Mouse (Mus musculus) right cerebral cortex, postnatal 36 days (tissue): ENCODE results near the gene Atg13.
A peak's percentile ranks its signal among the peaks of the same experiment; 100 is the strongest.

ENCODE experiments used
- DNase-seq, 2 experiments: peaks; one replicate each; pipeline ENCODE4 v3.0.0; 2022; ENCODE audit warnings: low spot score in 2 of 2, mixed read lengths in 1 of 2

Atg13 gene

DNA sequence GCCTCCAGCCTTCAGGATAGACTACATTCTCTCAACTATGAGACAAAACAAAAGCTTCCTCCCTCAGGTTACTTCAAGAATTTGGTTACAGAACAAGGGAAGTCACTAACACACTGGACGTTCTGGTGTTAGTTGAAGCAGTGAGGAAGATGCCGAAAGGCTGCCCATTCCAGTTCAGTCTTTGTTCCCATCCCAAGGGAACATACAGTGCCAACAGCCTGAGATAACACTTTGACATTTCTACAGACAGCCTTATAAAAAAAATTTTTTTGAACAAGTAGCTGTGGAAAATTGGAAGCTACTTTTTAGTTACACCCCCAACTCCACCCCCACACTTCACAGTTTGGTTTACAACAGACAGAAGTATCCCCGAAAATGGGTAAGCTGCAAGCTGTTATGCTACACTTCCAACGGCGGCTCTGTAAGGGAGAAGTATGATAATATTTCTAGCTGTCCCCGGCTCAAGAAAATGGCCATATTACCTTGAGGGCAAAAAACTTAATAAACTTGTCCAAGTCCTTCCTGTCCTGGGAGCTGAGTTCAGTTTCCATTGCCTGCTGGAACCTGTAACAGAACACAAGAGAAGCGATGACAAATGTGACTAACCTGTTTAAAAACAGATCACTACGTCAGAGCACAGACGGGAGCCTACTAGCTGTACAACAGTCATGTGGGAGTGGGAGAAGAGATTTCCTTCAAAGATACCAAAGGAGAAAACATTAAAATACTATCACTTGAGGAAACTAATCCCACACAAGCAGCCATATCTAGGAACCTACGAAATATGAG, 14.7 kb downstream of the Atg13 start:
- DNase-seq, result no peak

DNA sequence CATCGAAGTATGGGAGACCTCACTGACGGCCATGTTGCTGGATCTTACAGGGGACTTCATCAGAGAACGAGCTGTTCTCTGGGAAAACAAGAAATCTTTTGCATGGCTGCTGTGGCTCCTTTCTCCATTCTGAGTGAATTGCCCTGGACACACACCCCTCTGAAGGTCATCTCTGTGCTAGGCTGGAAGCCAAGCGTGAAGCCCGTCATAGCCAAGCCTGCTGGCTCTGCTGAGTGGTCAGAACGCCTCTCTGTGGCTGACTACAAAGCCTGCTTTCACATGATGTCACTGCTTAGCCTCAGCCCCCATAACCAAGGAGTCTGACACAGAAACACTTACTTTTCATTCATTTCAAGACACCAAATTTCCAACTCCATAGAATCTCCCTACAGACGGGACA, 20.9 kb downstream of the Atg13 start:
- DNase-seq, result peak in 1 of 2 experiments; percentile 26

DNA sequence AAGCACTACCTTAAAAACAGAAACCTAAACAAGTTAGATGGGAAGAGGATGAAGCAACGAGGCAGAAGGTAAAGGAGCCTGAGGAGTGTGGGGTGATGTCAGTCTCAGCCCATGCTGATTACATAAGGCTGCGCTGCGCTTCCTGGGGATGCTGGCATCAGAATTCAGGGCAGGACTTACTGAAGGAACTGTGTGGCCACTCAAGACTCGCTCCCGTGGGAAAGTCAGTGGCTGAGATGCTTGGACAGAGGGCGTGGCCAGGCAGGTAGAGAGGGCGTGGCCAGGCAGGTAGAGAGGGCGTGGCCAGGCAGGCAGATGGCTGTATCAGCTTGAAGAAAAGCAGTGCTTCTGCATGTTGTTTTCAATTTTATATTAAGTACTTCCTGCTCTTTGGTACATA, 26.5 kb downstream of the Atg13 start:
- DNase-seq, result no peak

DNA sequence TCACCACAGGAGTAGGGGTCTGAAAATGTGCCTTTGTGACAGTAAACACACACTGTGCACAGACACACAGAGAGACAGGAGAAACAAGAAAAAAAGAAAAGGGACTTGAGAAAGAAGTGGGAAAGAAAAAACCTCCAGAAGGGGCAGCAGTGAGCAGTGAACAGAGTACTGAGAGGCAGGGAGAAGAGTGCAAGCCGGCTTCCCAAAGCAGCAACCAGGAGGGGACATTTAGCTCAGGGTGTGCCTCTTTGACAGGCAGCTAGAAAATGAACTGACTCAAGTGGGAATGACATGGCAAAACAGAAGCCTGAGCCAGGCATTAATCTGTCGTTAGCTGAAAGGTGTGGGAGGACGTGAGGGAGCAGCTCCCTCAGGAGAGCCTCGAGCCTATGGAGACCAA, 27.5 kb downstream of the Atg13 start:
- peak in 1 of 2 experiments; percentile 40 for DNase-seq

DNA sequence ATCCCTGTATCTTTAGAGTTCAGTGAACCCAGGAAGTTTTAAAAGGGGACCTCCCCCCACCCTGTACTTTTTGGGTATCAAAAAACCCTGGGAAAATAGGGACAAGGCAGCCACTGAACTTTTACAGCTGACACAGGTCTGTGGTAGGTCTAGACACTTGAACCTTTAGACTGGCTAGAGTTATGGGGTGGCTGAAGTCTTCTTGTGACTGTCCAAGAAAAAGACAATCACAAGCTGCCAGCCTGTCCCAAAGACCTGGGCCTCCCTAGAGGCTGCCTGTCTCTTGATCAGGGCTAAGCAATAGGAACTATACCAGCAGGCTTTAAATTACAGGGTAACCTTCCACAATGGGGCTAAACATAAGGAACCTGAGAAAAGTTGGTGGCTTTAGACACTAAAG, 33.4 kb downstream of the Atg13 start:
- no peak for DNase-seq

DNA sequence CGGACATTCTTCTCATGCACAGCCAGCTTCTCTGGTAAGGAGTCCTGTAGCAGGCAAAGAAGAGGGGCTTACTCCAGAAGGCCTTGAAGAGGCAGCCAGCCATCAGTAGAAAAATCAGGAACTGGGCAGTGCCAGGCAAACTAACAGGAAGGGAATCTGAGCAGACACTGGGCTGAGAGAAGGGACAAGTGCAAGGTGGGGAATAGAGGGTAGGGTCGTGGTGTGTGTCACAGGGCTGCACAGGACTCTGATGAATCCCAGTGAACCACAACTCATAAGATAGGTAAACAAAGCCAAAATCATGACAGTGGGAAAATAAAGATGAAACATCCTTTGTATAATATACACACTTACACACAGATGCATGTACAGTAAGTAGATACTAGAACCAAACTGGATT, 34.0 kb downstream of the Atg13 start:
- no peak for DNase-seq

DNA sequence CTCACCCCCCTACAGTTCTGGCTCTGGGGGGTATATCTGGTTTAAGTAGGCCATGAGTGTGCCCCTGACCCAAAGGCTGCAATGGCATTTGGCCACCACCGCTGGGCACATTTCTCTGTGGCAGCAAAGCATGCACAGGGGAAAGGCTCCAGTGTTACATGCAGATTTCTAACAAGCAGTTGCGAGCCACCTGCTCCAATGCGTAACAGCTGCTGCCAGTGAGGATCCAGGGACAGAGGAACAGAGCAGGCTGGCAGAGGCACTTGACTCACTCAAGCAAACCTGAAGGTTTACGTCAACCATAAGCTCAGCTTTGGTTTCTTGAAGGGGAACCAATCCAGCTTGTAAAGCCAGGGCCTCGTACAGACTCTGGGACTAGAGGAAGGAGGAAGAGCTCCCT, 35.5 kb downstream of the Atg13 start:
- peak; percentile 47 to 52 for DNase-seq

DNA sequence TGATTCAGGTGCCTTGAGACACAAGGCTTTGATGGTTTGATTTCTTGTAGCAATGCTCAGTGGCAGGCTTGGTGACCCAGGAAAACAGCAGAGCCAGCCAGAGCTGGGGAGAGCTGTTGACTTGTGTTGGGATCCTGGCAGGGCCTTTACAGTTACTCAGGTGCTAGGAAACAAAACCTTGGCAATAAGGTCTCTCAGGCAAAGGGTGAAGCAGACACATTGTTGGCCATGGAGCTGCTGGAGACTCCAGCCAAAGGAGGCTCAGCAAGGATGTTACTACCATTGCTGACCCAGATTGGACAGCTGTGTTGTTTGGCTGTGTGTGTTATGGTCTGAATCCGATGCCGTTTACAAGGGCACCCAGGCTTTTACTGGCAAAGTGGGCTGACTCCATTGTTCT, 36.8 kb downstream of the Atg13 start:
- no peak for DNase-seq

DNA sequence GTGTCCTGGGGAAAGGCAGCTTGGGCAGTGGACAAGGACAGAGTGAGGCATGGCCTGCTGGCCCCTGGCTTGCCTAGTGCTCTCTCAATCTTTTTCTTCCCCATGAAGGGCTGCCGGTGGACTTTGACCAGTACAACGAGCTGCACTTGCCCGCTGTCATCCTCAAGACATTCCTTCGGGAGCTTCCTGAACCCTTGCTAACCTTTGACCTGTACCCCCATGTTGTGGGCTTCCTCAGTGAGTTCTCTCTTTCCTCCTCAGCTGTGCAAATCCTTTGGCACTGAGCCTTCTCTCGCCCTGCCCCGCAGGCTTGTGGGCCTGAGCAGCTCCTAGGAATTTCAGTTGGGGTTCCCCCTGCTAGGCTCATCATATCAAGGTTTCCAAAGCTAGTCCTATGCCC, 40.3 kb downstream of the Atg13 start:
- no peak for DNase-seq

DNA sequence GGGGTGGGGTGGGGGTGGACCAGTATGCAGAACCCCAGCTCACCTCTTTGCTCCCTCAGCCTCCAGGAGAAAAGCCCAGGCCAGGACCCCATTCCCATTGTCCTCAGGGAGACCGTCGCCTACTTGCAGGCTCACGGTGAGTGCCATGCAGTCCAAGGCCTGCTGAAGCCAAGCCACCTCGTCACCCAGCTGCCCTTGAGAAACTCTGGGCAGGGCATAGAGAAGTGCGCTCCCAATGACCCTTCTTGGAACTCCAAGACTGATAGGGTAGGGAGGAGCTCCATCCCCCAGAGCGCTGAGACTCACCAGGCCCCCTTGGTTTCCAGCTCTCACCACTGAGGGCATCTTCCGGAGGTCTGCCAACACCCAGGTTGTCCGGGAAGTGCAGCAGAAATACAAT, 41.0 kb downstream of the Atg13 start:
- DNase-seq, result no peak

DNA sequence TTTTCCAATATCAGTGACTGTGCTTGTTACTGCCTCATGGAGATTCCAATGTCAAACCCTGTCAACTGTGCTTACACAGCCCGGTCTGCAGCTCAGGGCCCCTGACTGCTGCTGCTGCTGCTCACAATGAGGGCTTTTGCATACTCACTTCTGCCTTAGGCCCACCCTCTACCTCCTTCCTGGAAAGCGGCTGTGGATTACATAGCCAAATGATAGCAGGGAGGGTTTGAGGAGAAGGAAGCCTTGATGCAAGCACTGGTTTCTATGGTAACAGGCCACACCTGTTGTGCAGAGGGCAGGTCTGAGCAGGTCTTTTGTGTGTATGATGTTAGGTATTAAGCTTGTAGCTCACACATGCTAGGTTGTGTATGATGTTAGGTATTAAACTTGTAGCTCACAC, 42.6 kb downstream of the Atg13 start:
- DNase-seq, result no peak

DNA sequence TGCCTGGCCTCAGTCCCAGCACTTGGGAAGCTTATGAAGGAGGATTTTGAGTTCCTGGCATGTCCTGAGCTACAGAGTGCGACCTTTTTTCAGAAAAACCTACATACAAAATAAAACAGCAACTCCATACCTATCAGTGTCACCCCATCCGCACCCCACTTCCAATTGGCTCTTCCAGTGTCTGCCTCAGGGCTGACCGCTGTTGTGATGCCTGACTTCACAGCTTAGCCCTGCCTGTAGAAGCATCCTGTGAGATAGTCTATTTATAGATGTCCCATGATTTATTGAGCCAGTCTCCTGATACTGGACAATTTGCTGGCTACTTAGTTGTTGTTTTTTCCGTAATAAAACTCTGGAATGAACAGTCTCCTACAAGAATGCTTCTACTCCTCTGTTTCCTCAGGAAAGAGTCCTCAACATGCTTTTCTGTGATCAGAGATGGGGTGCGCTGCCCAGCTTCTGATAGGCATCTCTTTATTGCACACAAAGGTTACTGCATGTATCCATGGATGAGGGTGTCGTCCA, 43.9 kb downstream of the Atg13 start:
- DNase-seq, result no peak

DNA sequence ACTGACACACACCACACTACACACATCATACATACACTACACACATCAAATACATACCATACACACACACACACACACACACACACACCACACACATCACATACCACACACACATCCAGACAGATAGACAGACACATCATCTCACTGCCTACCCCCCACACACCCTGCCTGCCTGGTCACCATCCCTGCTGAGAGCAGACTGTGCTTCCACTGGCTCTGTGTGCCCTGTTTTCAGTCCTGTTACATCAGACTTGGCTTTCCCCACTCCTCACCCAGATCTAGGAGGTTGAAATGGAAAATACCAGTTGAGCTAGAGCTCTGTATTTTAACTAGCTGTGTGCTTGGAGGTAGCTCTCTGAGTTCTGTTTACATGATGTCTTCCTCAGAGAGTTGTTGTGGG, 45.6 kb downstream of the Atg13 start:
- DNase-seq, result no peak

DNA sequence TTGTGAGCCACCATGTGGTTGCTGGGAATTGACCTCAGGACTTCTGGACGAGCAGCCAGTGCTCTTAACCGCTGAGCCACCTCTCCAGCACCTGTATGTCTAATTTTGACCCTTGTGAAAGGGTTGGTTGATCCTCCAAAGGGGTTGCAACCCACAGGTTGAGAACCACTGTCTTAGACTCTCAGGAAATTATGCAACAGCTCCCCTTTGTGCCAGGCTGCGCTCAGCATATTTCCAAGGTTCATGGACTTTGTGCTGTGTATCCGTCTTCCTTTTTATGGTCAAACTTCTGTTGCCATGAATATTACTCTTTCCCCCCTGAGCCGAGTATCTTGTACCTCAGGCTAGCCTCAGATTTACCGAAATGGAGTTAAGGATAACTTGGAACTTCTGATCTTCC, 49.4 kb downstream of the Atg13 start:
- DNase-seq, result no peak

DNA sequence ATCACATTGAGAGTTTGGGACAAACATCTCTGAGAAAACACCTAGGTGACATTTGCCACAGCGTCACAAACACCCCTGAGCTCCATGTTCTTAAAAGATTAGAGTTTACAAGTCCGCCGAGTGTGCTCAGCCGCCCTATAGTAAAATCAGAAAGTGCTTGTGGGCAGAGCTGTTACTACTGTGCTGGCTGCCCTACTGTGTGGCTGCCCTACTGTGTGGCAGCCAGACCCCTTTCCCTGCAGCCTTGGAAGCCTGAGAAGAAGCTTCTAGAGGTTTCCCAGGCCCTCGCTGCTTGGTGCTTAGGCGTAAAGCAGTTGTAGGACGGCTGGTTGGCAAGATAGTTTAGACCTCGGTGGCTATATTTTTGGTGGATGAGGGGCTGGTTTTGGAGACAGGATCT, 50.7 kb downstream of the Atg13 start:
- no peak for DNase-seq

DNA sequence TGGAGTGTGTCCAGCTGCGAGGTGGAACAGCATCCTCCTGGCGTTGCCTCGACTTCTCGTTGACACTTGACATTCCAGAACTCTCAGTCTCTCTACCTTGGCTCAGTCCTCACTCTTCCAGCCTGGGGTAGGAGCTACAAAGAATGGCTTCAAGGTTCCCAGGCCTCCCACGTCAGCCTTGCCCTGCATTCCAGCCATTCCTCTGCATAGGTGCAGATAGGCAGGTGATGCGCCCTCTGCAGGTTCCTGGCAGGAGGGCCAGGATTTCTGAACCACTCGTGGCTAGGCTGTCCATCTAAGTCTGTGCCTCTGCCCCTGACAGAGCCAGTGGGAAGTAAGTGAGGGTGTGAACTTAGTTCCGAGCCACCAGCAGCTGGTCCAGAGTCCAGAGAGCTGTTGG, 53.6 kb downstream of the Atg13 start:
- DNase-seq, result no peak

DNA sequence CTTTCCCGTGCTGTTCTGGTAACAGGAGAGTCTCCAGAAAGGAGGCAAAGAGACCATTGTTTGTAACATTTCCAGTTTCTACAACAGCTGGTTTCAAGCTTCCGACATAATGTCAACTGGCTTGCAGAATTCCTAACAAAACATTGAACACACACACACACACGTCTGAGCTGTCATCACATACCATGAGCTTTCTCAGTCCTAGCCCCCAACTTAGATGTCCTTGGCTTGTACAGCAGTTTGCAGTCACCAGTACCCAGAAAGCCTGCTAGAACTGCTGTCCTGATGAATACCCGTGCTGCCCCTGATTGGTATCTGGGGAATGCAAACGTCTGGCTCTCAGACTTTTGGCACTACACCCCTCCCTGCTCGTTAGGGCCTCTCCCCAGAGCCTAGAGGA, 54.5 kb downstream of the Atg13 start:
- DNase-seq, result no peak

DNA sequence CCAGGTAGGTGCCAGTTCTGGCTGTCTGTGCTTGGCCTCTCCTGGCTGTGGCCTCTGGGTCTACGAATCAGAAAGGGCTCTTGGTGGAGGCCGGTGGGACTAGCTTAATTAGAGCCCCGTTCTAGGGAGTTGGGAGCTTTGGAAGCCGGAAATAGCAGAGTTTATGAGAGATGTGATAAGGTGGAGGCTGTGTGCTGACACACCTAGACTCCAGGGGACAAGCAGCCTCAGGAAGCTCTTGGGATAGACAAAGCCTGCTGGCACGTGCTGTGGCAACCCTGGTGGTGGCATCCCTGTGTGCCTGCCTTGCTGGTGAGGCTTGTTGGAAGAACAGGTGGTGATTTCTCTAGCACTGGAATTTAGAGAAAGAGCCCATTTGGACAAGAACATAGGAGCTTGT, 55.0 kb downstream of the Atg13 start:
- no peak for DNase-seq

DNA sequence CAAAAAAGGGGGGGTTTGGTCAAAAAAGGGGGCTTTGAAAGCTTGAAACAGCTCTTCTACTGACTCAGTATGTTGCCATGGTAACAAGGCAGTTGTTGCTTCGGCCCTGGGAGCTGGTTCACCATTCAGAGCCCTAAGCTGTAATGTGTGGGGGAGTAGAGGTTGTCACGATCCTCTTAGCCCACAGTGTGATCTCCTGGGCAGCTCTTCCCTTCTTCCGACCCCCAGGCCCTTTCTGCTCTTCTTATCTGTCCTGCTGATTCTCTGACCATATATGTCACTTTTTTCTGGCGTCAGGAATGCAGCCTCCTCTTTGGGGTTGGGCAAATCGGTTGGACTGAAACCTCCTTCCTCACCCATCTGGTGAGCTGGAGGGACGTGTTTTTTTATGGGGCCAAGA, 57.5 kb downstream of the Atg13 start:
- DNase-seq, result peak; percentile 28 to 61

DNA sequence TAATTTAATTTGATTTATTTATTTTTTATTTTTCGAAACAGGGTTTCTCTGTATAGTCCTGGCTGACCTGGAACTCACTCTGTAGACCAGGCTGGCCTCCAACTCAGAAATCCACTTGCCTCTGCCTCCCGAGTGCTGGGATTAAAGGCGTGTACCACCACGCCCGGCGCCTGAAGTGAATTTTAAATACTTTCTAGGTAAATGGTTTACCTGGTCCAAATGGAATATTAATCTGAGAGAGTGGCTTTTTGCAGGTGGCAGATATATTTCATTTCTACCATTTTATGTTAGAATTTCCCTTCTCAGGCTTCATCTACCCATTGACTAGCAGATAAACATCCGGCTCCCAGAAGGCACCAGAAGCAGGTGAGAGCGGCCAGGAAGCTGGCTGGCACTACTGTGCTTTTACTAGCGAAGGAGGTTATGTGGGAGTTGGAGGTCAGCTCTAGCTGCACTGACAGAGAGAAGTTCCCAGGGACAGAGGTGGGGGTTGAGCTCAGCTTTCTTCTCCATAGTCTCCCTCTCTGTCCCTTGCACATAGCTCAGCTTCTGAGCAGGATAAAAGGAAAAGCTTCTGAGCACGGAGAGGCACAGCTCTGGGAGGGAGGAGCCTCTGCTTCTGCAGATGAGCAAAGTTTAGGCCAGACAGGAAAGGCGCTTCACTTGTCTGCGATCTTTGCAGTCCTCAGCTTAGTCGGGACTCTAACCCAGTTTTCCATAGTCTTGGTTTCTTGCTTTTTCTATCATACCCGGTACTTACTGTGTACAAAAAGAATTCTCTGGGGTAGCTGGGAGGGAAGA, 58.7 kb downstream of the Atg13 start:
- no peak for DNase-seq

DNA sequence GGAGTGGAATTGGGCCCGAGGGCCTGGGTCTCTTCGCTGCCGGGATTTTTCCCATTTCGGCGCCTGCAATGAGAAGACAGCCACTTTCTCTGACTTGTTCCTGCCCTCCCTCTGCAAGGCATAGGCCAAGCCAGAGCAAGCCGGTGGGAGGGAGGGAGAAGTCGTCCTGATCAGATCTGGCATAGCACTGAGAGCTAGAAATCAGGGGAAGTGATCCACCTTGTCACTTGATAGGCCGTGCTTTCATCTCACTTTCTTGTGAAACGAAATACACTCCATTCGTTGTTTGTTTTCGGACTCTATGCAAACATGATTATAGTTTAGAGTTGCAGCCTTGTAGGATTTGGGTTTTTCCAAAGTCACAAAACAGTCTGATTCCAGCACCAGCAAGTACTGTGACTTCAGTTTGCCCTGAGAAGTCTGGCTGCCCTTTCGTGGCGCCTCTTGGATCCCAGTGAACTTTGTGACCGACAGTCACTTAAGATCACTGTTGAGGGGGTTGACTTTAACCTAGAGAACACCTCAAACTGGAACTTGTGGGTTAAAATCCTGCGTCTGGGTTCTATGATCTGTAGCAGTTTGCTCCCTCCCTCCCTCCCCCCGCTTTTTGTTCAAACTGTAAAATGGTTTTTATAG, 59.9 kb downstream of the Atg13 start:
- DNase-seq, result no peak

DNA sequence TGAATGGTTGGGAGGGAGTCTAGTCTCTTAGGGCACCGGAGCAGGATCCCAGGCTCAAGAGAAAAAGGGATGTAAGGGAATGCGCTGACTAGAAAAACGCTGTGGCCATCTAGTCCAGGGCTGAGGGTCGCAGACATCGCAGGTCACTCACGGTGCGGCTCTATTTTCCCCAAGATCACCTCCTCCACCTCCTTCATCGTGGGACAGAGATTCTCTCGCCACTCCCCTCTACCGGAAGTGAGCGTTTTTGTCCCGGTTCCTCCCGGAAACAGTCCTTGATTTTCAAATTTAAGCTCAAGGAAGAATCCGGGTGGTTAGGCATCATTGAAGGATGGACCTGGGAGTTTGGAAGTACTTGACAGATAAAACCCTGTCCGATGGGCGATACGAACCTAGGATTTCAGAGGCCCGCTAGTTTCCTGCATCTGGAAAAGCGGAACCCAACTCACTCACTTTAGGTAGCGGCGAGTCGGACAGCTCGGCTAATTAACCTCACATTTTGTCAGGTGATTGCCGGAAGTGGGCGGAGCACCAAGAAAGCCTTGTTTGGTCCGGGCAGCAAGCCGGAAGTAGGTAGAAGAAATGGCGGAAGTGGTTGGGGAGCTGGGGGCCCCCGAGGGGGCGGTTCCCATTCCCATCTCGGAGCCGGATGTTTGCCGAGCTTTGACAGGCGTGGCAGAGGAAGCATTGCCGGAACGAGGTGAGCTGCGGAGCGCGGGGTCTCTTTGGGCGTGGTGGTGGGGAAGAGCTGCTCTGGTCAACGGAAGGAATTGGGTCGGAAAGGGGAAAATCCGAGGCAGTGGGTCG, 60.6 kb downstream of the Atg13 start, which contains the start of the genes Zfp408 and Arhgap1:
Gene Zfp408, minus strand, starts transcription at position 239 of the 807 bp plus-strand sequence.
Gene Arhgap1, plus strand, starts transcription at position 308 of the 807 bp plus-strand sequence.
- DNase-seq, result peak; percentile 93 to 95
